Mouse (Mus musculus) lung, embryonic 16.5 days (tissue): ENCODE data around the gene Ttc41. TPM values are rescaled to one million over a fixed set of nuclear protein-coding genes. Genes with fewer than 3 reads are reported as not detected.

Experiments used
- ATAC-seq: fragments of 200-750 bp; cut with Nextera tagmentation; 2 replicates; pipeline ENCODE4 v1.8.0; 2017; ENCODE audit warnings: low read depth, mild to moderate bottlenecking, moderate library complexity
- H3K27ac ChIP-seq: fragments of 300-500 bp; sonication (generic); 2 replicates; pipeline ENCODE4 v1.5.1; 2014; ENCODE audit warnings: mild to moderate bottlenecking, control low read depth, low read length
- H3K27me3 ChIP-seq: fragments of 300-500 bp; sonication (generic); 2 replicates; pipeline ENCODE4 v1.6.1; 2014; ENCODE audit warnings: low read depth, low read length, mixed read lengths; ENCODE audit not compliant: control insufficient read depth, insufficient read depth
- H3K36me3 ChIP-seq: fragments of 300-500 bp; sonication (generic); 2 replicates; pipeline ENCODE4 v1.6.1; 2014; ENCODE audit warnings: low read length; ENCODE audit not compliant: control insufficient read depth, insufficient read depth
- H3K4me1 ChIP-seq: fragments of 300-500 bp; sonication (generic); replicated peaks from 2 replicates; pipeline ENCODE4 v1.6.1; 2014; ENCODE audit warnings: low read length, mixed read lengths; ENCODE audit not compliant: control insufficient read depth, insufficient read depth
- H3K4me2 ChIP-seq: fragments of 300-500 bp; sonication (generic); 2 replicates; pipeline ENCODE4 v1.6.1; 2014; ENCODE audit warnings: low read depth, low read length, control low read depth
- H3K4me3 ChIP-seq: fragments of 300-500 bp; sonication (generic); 2 replicates; pipeline ENCODE4 v1.5.1; 2014; ENCODE audit warnings: mild to moderate bottlenecking, low read length, control low read depth
- H3K9ac ChIP-seq: fragments of 300-500 bp; sonication (generic); 2 replicates; pipeline ENCODE4 v1.6.1; 2014; ENCODE audit warnings: low read length, control low read depth
- H3K9me3 ChIP-seq: fragments of 300-500 bp; sonication (generic); 2 replicates; pipeline ENCODE4 v1.6.1; 2016; ENCODE audit warnings: low read length; ENCODE audit not compliant: control insufficient read depth
- WGBS: fragments of 180-500 bp; shearing (Covaris S2); extraction: QIAGEN DNeasy Blood & Tissue Kit; methylation state at CpG from one replicate; pipeline ENCODE4 v1.1.7; 2014; 5-methylcytosine and 5-hydroxymethylcytosine counted together
- microRNA-seq: library from miRNA; unstranded; fragments of <30 nt; microRNA quantifications from one replicate; pipeline ENCODE4, GENCODE M21; 2016
- polyA plus RNA-seq: library from polyadenylated mRNA; unstranded; fragments of >200 nt; fragmentation: Nextera tagmentation; extraction: Ambion mirVana; gene quantifications from 2 replicates; pipeline ENCODE4 v1.2.1, GENCODE M21; 2015

The Ttc41 gene
- polyA plus RNA-seq, 1 experiment from 2014 or later, result 1.3 TPM

DNA sequence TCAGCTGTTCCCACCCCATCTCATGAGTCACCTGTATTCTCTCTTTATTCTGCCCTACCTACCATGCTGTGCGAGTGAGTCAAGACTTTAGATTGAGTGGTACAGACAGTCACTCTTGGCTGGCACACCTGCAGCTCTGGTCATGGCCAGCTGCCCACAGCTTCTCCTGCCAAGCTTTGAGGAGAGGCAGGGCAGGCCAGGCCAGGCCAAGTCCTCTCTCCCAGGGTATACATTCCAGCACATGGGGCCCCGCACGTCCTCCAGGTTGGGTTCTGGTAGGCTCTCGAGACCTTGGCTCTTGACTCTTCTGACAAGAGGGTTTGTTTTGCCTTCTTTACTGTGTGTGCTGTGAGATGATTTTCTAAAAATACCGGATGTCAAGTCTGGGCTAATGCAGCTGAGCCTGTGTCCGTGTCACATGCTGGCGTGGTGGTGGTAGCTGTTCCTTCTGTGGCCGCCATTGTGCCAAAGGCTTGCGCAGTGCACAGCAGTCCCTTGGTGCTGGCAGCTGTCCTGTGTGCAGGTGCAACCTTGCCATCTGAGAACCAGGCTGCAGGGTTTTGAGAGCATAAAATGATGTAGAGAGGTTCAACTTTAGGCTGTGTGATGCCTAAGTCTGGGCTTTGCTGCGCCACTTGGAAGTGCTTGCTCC, 120.4 kb downstream of the Ttc41 start:
- 59% methylated on average over 10 of the region's 10 CpGs for WGBS
- Histone ChIP-seq H3K4me2 (no peak overlapping the region), H3K27me3 (no peaks in the 10 kb centered on the region), H3K9ac (no peak overlapping the region), H3K9me3 (no peaks in the 10 kb centered on the region; the same call in 1 of the 2 replicates), H3K4me3 (no peak overlapping the region), H3K4me1 (no peaks in the 10 kb centered on the region), H3K36me3 (peaks cover 2% of the 10 kb centered on the region; the same call in 1 of the 2 replicates), H3K27ac (peak overlapping the region; percentile 92)
- peak; percentile 96 for ATAC-seq

Small RNAs within 50 kb of the gene (microRNA-seq; reads per million reads assigned to microRNA genes)
- gene Gm25745, result 3.2 reads per million, percentile 10 among the genes with 10 or more reads in this experiment

Other genes with a start within 250 kb of the Ttc41 start
- gene Syn3, start 206.9 kb upstream of the Ttc41 start, polyA plus RNA-seq, result 2.2 and 2.8 TPM in 2 replicates
- 771 and 809 TPM in 2 replicates for gene Hsp90b1, start 302 bp upstream of the Ttc41 start, polyA plus RNA-seq
- gene Gm49358, start 58.2 kb downstream of the Ttc41 start, polyA plus RNA-seq, result not detected in 2 replicates
- 1.7 and 1.9 TPM in 2 replicates for gene Nt5dc3, start 73.2 kb downstream of the Ttc41 start, polyA plus RNA-seq